Mouse (Mus musculus): ENCODE measurements around the gene Ntrk3. TPM values are rescaled to one million over a fixed set of nuclear protein-coding genes. Genes with fewer than 3 reads are reported as not detected.
A peak's percentile ranks its signal among the peaks of the same experiment; 100 is the strongest.

Ntrk3 gene
- total RNA-seq, 2 experiments from 2014 or later, result 1.4 to 3.3 TPM

- intact Hi-C loops (cut with DNase I), result no loop called here
- no peak for DNase-seq
Observed at GRCm38 (mm10) chr7:78546551-78546950, 191.3 kb downstream of the Ntrk3 start.

GRCm38 (mm10) chr7:78542468-78542867 lies 195.3 kb downstream of the Ntrk3 start:
- intact Hi-C loops (cut with DNase I), result no loop called here
- DNase-seq, result no peak

- intact Hi-C loops (cut with DNase I), result no loop called here
Observed at GRCm38 (mm10) chr7:78530286-78530685, 207.5 kb downstream of the Ntrk3 start.

GRCm38 (mm10) chr7:78528008-78528407 lies 209.8 kb downstream of the Ntrk3 start:
- intact Hi-C loops (cut with DNase I), result no loop called here
- DNase-seq, result no peak

More at GRCm38 (mm10) chr7:78530286-78530685, 207.5 kb downstream of the Ntrk3 start:
- DNase-seq, result no peak

GRCm38 (mm10) chr7:78527564-78527963 lies 210.2 kb downstream of the Ntrk3 start:
- intact Hi-C loops (cut with DNase I), result no loop called here
- DNase-seq, result no peak

GRCm38 (mm10) chr7:78520243-78520927 lies 217.4 kb downstream of the Ntrk3 start:
- peak in 1 of 2 experiments; percentile 4 for DNase-seq
- intact Hi-C loops (cut with DNase I), result no loop called here

- intact Hi-C loops (cut with DNase I), result no loop called here
- no peak for DNase-seq
Observed at GRCm38 (mm10) chr7:78519689-78520088, 218.1 kb downstream of the Ntrk3 start.

- intact Hi-C loops (cut with DNase I), result no loop called here
- DNase-seq, result peak; percentile 22 to 36
Observed at GRCm38 (mm10) chr7:78518760-78519363, 218.9 kb downstream of the Ntrk3 start.

- DNase-seq, result no peak
- intact Hi-C loops (cut with DNase I), result no loop called here
Observed at GRCm38 (mm10) chr7:78515042-78515609, 222.7 kb downstream of the Ntrk3 start.

- DNase-seq, result no peak
- intact Hi-C loops (cut with DNase I), result no loop called here
Observed at GRCm38 (mm10) chr7:78507032-78507611, 230.7 kb downstream of the Ntrk3 start.

- intact Hi-C loops (cut with DNase I), result no loop called here
- no peak for DNase-seq
Observed at GRCm38 (mm10) chr7:78500863-78501262, 236.9 kb downstream of the Ntrk3 start.

GRCm38 (mm10) chr7:78499970-78500369 lies 237.8 kb downstream of the Ntrk3 start:
- intact Hi-C loops (cut with DNase I), result no loop called here
- no peak for DNase-seq

- intact Hi-C loops (cut with DNase I), result no loop called here
- DNase-seq, result no peak
Observed at GRCm38 (mm10) chr7:78498356-78498755, 239.5 kb downstream of the Ntrk3 start.

- intact Hi-C loops (cut with DNase I), result no loop called here
- DNase-seq, result no peak
Observed at GRCm38 (mm10) chr7:78497819-78498218, 240.0 kb downstream of the Ntrk3 start.

- intact Hi-C loops (cut with DNase I), result no loop called here
- no peak for DNase-seq
Observed at GRCm38 (mm10) chr7:78493591-78493990, 244.2 kb downstream of the Ntrk3 start.

GRCm38 (mm10) chr7:78491176-78491575 lies 246.6 kb downstream of the Ntrk3 start:
- intact Hi-C loops (cut with DNase I), result no loop called here
- no peak for DNase-seq

GRCm38 (mm10) chr7:78484290-78484689 lies 253.5 kb downstream of the Ntrk3 start:
- intact Hi-C loops (cut with DNase I), result no loop called here
- no peak for DNase-seq

- DNase-seq, result no peak
- intact Hi-C loops (cut with DNase I), result no loop called here
Observed at GRCm38 (mm10) chr7:78483729-78484128, 254.1 kb downstream of the Ntrk3 start.

GRCm38 (mm10) chr7:78483061-78483460 lies 254.8 kb downstream of the Ntrk3 start:
- peak; percentile 22 to 32 for DNase-seq
- intact Hi-C loops (cut with DNase I), result no loop called here

- DNase-seq, result no peak
- intact Hi-C loops (cut with DNase I), result no loop called here
Observed at GRCm38 (mm10) chr7:78478881-78479280, 258.9 kb downstream of the Ntrk3 start.

GRCm38 (mm10) chr7:78471755-78472154 lies 266.1 kb downstream of the Ntrk3 start:
- DNase-seq, result no peak
- intact Hi-C loops (cut with DNase I), result no loop called here

- intact Hi-C loops (cut with DNase I), result no loop called here
- DNase-seq, result no peak
Observed at GRCm38 (mm10) chr7:78471270-78471669, 266.5 kb downstream of the Ntrk3 start.
